Mouse (Mus musculus) MEL (cell line): Measurements from ENCODE around the gene Gm12184. TPM values are rescaled to one million over a fixed set of nuclear protein-coding genes. Genes with fewer than 3 reads are reported as not detected.

ENCODE experiments used
- DNase-seq: peaks from one replicate; pipeline ENCODE4 v3.0.0; 2011; ENCODE audit warnings: low read depth, low spot score
- H3K27ac ChIP-seq: 2 replicates; pipeline ENCODE4 v1.5.1; 2012; ENCODE audit warnings: low read depth, mild to moderate bottlenecking, control low read depth, low read length, moderate library complexity; ENCODE audit not compliant: control insufficient read depth
- H3K27me3 ChIP-seq, 2 experiments: fragments of 150-350 bp in 1 of 2; sonication (generic) in 1 of 2; 2 replicates each; pipeline ENCODE4 v1.6.1; 2012; ENCODE audit warnings: low read length in 2 of 2, mild to moderate bottlenecking in 2 of 2, improper control_type of control experiment in 1 of 2, moderate library complexity in 1 of 2; ENCODE audit not compliant: insufficient read depth in 2 of 2, control insufficient read depth in 1 of 2
- H3K36me3 ChIP-seq, 2 experiments: 2 replicates each; pipeline ENCODE4 v1.6.1; 2012 to 2014; ENCODE audit warnings: low read length in 2 of 2, improper control_type of control experiment in 1 of 2, inconsistent platforms in 1 of 2, mild to moderate bottlenecking in 1 of 2; ENCODE audit not compliant: insufficient read depth in 2 of 2, control insufficient read depth in 1 of 2
- H3K4me1 ChIP-seq, 2 experiments: fragments of 150-350 bp in 1 of 2; sonication (generic) in 1 of 2; 2 replicates each; pipeline ENCODE4 v1.6.1; 2012; ENCODE audit warnings: low read length in 2 of 2, improper control_type of control experiment in 1 of 2, mild to moderate bottlenecking in 1 of 2; ENCODE audit not compliant: insufficient read depth in 2 of 2, control insufficient read depth in 1 of 2
- H3K4me3 ChIP-seq, 2 experiments: fragments of 150-350 bp in 1 of 2; sonication (generic) in 1 of 2; 2 replicates each; pipeline ENCODE4 v1.5.1; 2012; ENCODE audit warnings: low read depth in 2 of 2, low read length in 2 of 2, mild to moderate bottlenecking in 2 of 2, moderate library complexity in 2 of 2, control low read depth in 1 of 2, improper control_type of control experiment in 1 of 2; ENCODE audit not compliant: control insufficient read depth in 1 of 2, insufficient read depth in 1 of 2
- H3K79me2 ChIP-seq: 2 replicates; pipeline ENCODE4 v1.6.1; 2012; ENCODE audit warnings: mild to moderate bottlenecking, low read length, moderate library complexity; ENCODE audit not compliant: control insufficient read depth, poor library complexity, insufficient read depth
- H3K9ac ChIP-seq: 2 replicates; pipeline ENCODE4 v1.6.1; 2012; ENCODE audit warnings: low read depth, mild to moderate bottlenecking, control low read depth, low read length, moderate library complexity; ENCODE audit not compliant: control insufficient read depth, poor library complexity, severe bottlenecking
- H3K9me3 ChIP-seq: fragments of 150-350 bp; sonication (generic); replicated peaks from 2 replicates; pipeline ENCODE4 v1.6.1; 2012; ENCODE audit warnings: mild to moderate bottlenecking, low read length, improper control_type of control experiment, moderate library complexity; ENCODE audit not compliant: insufficient read depth
- BHLHE40 ChIP-seq: IDR thresholded peaks from 2 replicates; pipeline ENCODE4 v1.6.1; 2012; ENCODE audit warnings: low read depth, mild to moderate bottlenecking, inconsistent platforms, low read length, improper control_type of control experiment, borderline replicate concordance
- CHD1 ChIP-seq: IDR thresholded peaks from 2 replicates; pipeline ENCODE4 v1.6.1; 2012; ENCODE audit warnings: low read depth, mild to moderate bottlenecking, inconsistent platforms, low read length, improper control_type of control experiment
- CHD2 ChIP-seq: IDR thresholded peaks from 2 replicates; pipeline ENCODE4 v1.6.1; 2011; ENCODE audit warnings: low read length, improper control_type of control experiment
- CTCF ChIP-seq, 3 experiments: IDR thresholded peaks in 2 of 3; conservative IDR thresholded peaks in 1 of 3; 2 replicates each; pipeline ENCODE4 v1.5.1; 2011 to 2012; ENCODE audit warnings: low read length in 3 of 3, low read depth in 2 of 3, mild to moderate bottlenecking in 2 of 3, improper control_type of control experiment in 1 of 3, inconsistent platforms in 1 of 3, mixed read lengths in 1 of 3, moderate library complexity in 1 of 3; ENCODE audit not compliant: control insufficient read depth in 1 of 3, insufficient read depth in 1 of 3, poor library complexity in 1 of 3, severe bottlenecking in 1 of 3
- E2F4 ChIP-seq: IDR thresholded peaks from 2 replicates; pipeline ENCODE4 v1.6.1; 2011; ENCODE audit warnings: low read depth, low read length, improper control_type of control experiment, borderline replicate concordance
- EP300 ChIP-seq, 2 experiments: IDR thresholded peaks; 2 replicates each; pipeline ENCODE4 v1.6.1; 2011; ENCODE audit warnings: improper control_type of control experiment in 2 of 2, low read length in 2 of 2, low read depth in 1 of 2, mild to moderate bottlenecking in 1 of 2
- GATA1 ChIP-seq: IDR thresholded peaks from 2 replicates; pipeline ENCODE4 v1.6.1; 2011; ENCODE audit warnings: low read depth, low read length, improper control_type of control experiment
- HCFC1 ChIP-seq: IDR thresholded peaks from 2 replicates; pipeline ENCODE4 v1.6.1; 2012; ENCODE audit warnings: low read depth, mild to moderate bottlenecking, inconsistent platforms, low read length, improper control_type of control experiment, moderate library complexity
- JUND ChIP-seq: IDR thresholded peaks from 2 replicates; pipeline ENCODE4 v1.6.1; 2011; ENCODE audit warnings: low read depth, mild to moderate bottlenecking, improper control_type of control experiment, low read length
- KAT2A ChIP-seq: conservative IDR thresholded peaks from 2 replicates; pipeline ENCODE4 v1.6.1; 2012; ENCODE audit warnings: low read depth, low read length, improper control_type of control experiment, inconsistent platforms
- MAFK ChIP-seq: IDR thresholded peaks from 2 replicates; pipeline ENCODE4 v1.6.1; 2011; ENCODE audit warnings: low read depth, mild to moderate bottlenecking, low read length, improper control_type of control experiment, borderline replicate concordance
- MEF2A ChIP-seq: IDR thresholded peaks from 2 replicates; pipeline ENCODE4 v1.6.1; 2014; ENCODE audit warnings: low read depth, mild to moderate bottlenecking, inconsistent platforms, low read length, improper control_type of control experiment; ENCODE audit not compliant: poor library complexity, insufficient replicate concordance, severe bottlenecking; ENCODE audit errors: extremely low read depth
- MXI1 ChIP-seq: IDR thresholded peaks from 2 replicates; pipeline ENCODE4 v1.6.1; 2011; ENCODE audit warnings: mild to moderate bottlenecking, low read depth, low read length, improper control_type of control experiment
- MYB ChIP-seq: IDR thresholded peaks from 2 replicates; pipeline ENCODE4 v1.6.1; 2011; ENCODE audit warnings: mild to moderate bottlenecking, low read depth, low read length, improper control_type of control experiment
- MYC ChIP-seq: IDR thresholded peaks from 2 replicates; pipeline ENCODE4 v1.6.1; 2011; ENCODE audit warnings: low read depth, mild to moderate bottlenecking, low read length, improper control_type of control experiment, moderate library complexity
- NELFE ChIP-seq: IDR thresholded peaks from 2 replicates; pipeline ENCODE4 v1.6.1; 2011; ENCODE audit warnings: low read depth, low read length, improper control_type of control experiment
- POLR2A ChIP-seq, 2 experiments: IDR thresholded peaks; 2 replicates each; pipeline ENCODE4 v1.6.1; 2011 to 2012; ENCODE audit warnings: low read length in 2 of 2, mild to moderate bottlenecking in 2 of 2, control low read depth in 1 of 2, improper control_type of control experiment in 1 of 2, low read depth in 1 of 2, moderate library complexity in 1 of 2; ENCODE audit not compliant: control insufficient read depth in 1 of 2, insufficient read depth in 1 of 2, poor library complexity in 1 of 2
- POLR2AphosphoS2 ChIP-seq: IDR thresholded peaks from 2 replicates; pipeline ENCODE4 v1.6.1; 2011; ENCODE audit warnings: low read length, improper control_type of control experiment
- POLR2AphosphoS5 ChIP-seq: IDR thresholded peaks from 2 replicates; pipeline ENCODE4 v1.6.1; 2012; ENCODE audit warnings: low read depth, borderline replicate concordance, mild to moderate bottlenecking, inconsistent platforms, low read length, moderate library complexity, mixed read lengths
- RAD21 ChIP-seq: IDR thresholded peaks from 2 replicates; pipeline ENCODE4 v1.6.1; 2011; ENCODE audit warnings: mild to moderate bottlenecking, low read depth, low read length, improper control_type of control experiment
- RCOR1 ChIP-seq: IDR thresholded peaks from 2 replicates; pipeline ENCODE4 v1.6.1; 2012; ENCODE audit warnings: low read depth, mild to moderate bottlenecking, inconsistent platforms, low read length, improper control_type of control experiment
- SIN3A ChIP-seq: IDR thresholded peaks from 2 replicates; pipeline ENCODE4 v1.6.1; 2012; ENCODE audit warnings: low read length, improper control_type of control experiment, inconsistent platforms
- SMC3 ChIP-seq: IDR thresholded peaks from 2 replicates; pipeline ENCODE4 v1.6.1; 2011; ENCODE audit warnings: low read depth, low read length, improper control_type of control experiment
- TBP ChIP-seq: IDR thresholded peaks from 2 replicates; pipeline ENCODE4 v1.8.0; 2011; ENCODE audit warnings: low read depth, low read length, improper control_type of control experiment
- USF1 ChIP-seq: IDR thresholded peaks from 2 replicates; pipeline ENCODE4 v1.6.1; 2014; ENCODE audit warnings: low read depth, mild to moderate bottlenecking, inconsistent platforms, low read length, improper control_type of control experiment, moderate library complexity
- USF2 ChIP-seq, 2 experiments: IDR thresholded peaks; 2 replicates each; pipeline ENCODE4 v1.6.1; 2011 to 2012; ENCODE audit warnings: improper control_type of control experiment in 2 of 2, low read length in 2 of 2, borderline replicate concordance in 1 of 2, inconsistent platforms in 1 of 2, low read depth in 1 of 2, mild to moderate bottlenecking in 1 of 2; ENCODE audit not compliant: insufficient read depth in 1 of 2
- ZC3H11A ChIP-seq: IDR thresholded peaks from 2 replicates; pipeline ENCODE4 v1.6.1; 2012; ENCODE audit warnings: low read depth, mild to moderate bottlenecking, inconsistent platforms, low read length, improper control_type of control experiment
- ZKSCAN1 ChIP-seq: IDR thresholded peaks from 2 replicates; pipeline ENCODE4 v1.6.1; 2012; ENCODE audit warnings: low read depth, mild to moderate bottlenecking, inconsistent platforms, low read length, improper control_type of control experiment, moderate library complexity
- ZMIZ1 ChIP-seq: IDR thresholded peaks from 2 replicates; pipeline ENCODE4 v1.6.1; 2012; ENCODE audit warnings: low read depth, mild to moderate bottlenecking, inconsistent platforms, low read length, improper control_type of control experiment, moderate library complexity
- polyA plus RNA-seq, 2 experiments: library from polyadenylated mRNA; stranded (reverse) in 1 of 2; unstranded in 1 of 2; fragments of >175 nt in 1 of 2; fragments of >200 nt in 1 of 2; gene quantifications; 2 replicates each; pipeline versions ENCODE4 v1.2.1 to v1.2.4; 2012; ENCODE audit warnings: low replicate concordance in 2 of 2, low read depth in 1 of 2; ENCODE audit not compliant: insufficient read length in 2 of 2, insufficient read depth in 1 of 2, missing spikeins in 1 of 2
- total RNA-seq: library from RNA; depleted of rRNA; stranded (reverse); fragments of 300-350 nt; gene quantifications from 2 replicates; pipeline ENCODE4 v1.2.3, GENCODE M21; 2012

Gm12184 gene
- total and polyA plus RNA-seq, 3 experiments = 10.9 to 15.3 TPM; not detected in 1

DNA sequence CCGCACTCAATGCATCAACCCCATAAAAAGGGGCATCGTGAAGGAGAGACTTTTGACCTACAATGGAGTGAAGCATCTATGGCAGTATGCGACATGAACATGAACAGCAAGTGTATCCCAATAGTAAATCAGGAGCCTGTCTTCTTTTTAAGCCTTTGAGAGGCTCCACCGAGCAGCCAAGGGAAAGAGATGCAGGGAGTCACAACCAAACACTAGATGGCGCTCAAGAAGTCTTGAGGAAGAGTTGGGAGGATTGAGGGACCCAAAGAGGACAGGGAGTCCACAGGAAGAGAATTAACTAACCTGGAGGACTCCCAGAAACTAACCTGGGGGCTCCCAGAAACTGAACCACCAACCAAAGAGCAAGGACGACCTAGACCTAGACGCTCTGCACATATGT is 47.0 kb downstream of the Gm12184 start:
- no peak overlapping the region for H3K27ac ChIP-seq
- H3K9ac ChIP-seq = peak overlapping the region; percentile 42
- H3K27me3 ChIP-seq = no peaks in the 10 kb centered on the region
- peak overlapping the region in 1 of 2 experiments; percentile 37; a peak in 2 of 4 replicates for H3K4me3 ChIP-seq
- DNase-seq = peak; percentile 93
- TF ChIP-seq CHD2 = no peak
- TF ChIP-seq CTCF (IDR thresholded peaks at IDR 0.05 in 2 of 3, conservative IDR thresholded peaks at IDR 0.05 in 1 of 3; ENCODE audit: control insufficient read depth in 1 of 3, insufficient read depth in 1 of 3, low read depth in 2 of 3, low read length in 3 of 3, poor library complexity in 1 of 3, severe bottlenecking in 1 of 3) = peak; percentile 76 to 94 (median 77)
- no peak for TF ChIP-seq POLR2AphosphoS2
- no peak for TF ChIP-seq MAFK
- TF ChIP-seq POLR2A (IDR thresholded peaks at IDR 0.05; ENCODE audit: control insufficient read depth in 1 of 2, insufficient read depth in 1 of 2, low read depth in 1 of 2, low read length in 2 of 2, poor library complexity in 1 of 2) = no peak
- TF ChIP-seq SIN3A = peak; percentile 52; the same call in 1 of the 2 replicates
- TF ChIP-seq MYC = no peak
- TF ChIP-seq SMC3 = peak; percentile 85
- 0 out of 2 replicates have a peak, but pooled peaks have one; percentile 12 for TF ChIP-seq BHLHE40
- 0 out of 2 replicates have a peak, but pooled peaks have one; percentile 49 for TF ChIP-seq TBP
- TF ChIP-seq POLR2AphosphoS5 = no peak
- no peak for TF ChIP-seq EP300 (IDR thresholded peaks at IDR 0.05; ENCODE audit: low read depth in 1 of 2, low read length in 2 of 2)
- TF ChIP-seq RAD21 = peak; percentile 58
- TF ChIP-seq ZC3H11A = peak; percentile 72
- TF ChIP-seq RCOR1 = 0 out of 2 replicates have a peak, but pooled peaks have one; percentile 24
- H3K4me1 ChIP-seq = peaks cover 3 to 20% of the 10 kb centered on the region in 2 experiments
- H3K79me2 ChIP-seq = no peaks in the 10 kb centered on the region
- H3K9me3 ChIP-seq = no peaks in the 10 kb centered on the region
- H3K36me3 ChIP-seq = peaks cover 0 to 4% of the 10 kb centered on the region in 2 experiments; a peak in 2 of 4 replicates

DNA sequence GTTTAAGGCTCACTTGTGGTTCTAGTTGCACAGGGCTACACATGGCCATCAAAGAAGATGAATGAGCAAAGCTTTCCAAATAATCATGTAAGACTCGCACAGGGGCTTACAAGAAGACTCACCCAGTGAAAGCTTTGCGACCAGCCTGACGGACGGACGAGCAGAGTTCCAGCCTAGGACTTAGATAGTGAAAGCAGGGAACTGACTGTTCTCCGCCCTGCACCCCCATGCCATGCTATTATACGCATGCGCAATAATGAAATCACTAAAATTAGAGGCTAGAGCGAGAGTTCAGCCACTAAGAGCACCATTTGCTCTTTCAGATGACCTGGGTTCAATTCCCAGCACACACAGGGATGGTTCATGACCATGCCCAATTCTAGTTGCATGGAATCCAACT is 49.2 kb downstream of the Gm12184 start:
- Histone ChIP-seq H3K27ac (peak overlapping the region; percentile 71), H3K79me2 (no peaks in the 10 kb centered on the region), H3K27me3 (no peaks in the 10 kb centered on the region), H3K4me3 (peak overlapping the region; percentile 73 to 92), H3K9ac (peak overlapping the region; percentile 71), H3K4me1 (peaks cover 9 to 25% of the 10 kb centered on the region in 2 experiments), H3K36me3 (peaks cover 0 to 4% of the 10 kb centered on the region in 2 experiments; a peak in 2 of 4 replicates), H3K9me3 (no peaks in the 10 kb centered on the region)
- peak; percentile 93 for DNase-seq
- TF ChIP-seq EP300 (IDR thresholded peaks at IDR 0.05; ENCODE audit: low read depth in 1 of 2, low read length in 2 of 2) = no peak
- TF ChIP-seq USF1 = no peak
- no peak for TF ChIP-seq ZKSCAN1
- no peak for TF ChIP-seq CTCF (IDR thresholded peaks at IDR 0.05 in 2 of 3, conservative IDR thresholded peaks at IDR 0.05 in 1 of 3; ENCODE audit: control insufficient read depth in 1 of 3, insufficient read depth in 1 of 3, low read depth in 2 of 3, low read length in 3 of 3, poor library complexity in 1 of 3, severe bottlenecking in 1 of 3)
- TF ChIP-seq KAT2A = no peak
- no peak for TF ChIP-seq USF2 (IDR thresholded peaks at IDR 0.05; ENCODE audit: borderline replicate concordance in 1 of 2, insufficient read depth in 1 of 2, low read depth in 1 of 2, low read length in 2 of 2)
- TF ChIP-seq MEF2A = 0 out of 2 replicates have a peak, but pooled peaks have one; percentile 20
- TF ChIP-seq CHD2 = no peak
- no peak for TF ChIP-seq CHD1
- TF ChIP-seq MYB = no peak
- no peak for TF ChIP-seq E2F4
- peak; percentile 47; the same call in 1 of the 2 replicates for TF ChIP-seq HCFC1
- TF ChIP-seq POLR2A (IDR thresholded peaks at IDR 0.05; ENCODE audit: control insufficient read depth in 1 of 2, insufficient read depth in 1 of 2, low read depth in 1 of 2, low read length in 2 of 2, poor library complexity in 1 of 2) = peak in 1 of 2 experiments; percentile 57; a peak in 2 of 4 replicates
- no peak for TF ChIP-seq JUND
- TF ChIP-seq MXI1 = no peak
- peak; percentile 51 for TF ChIP-seq NELFE
- no peak for TF ChIP-seq BHLHE40
- TF ChIP-seq ZMIZ1 = no peak
- TF ChIP-seq GATA1 = no peak
- no peak for TF ChIP-seq POLR2AphosphoS5
- 0 out of 2 replicates have a peak, but pooled peaks have one; percentile 22 for TF ChIP-seq RCOR1
- TF ChIP-seq MAFK = no peak
